Mouse (Mus musculus) hindbrain, embryonic 16.5 days (tissue): Measurements from ENCODE around the gene Tuba3b. TPM values are rescaled to one million over a fixed set of nuclear protein-coding genes. Genes with fewer than 3 reads are reported as not detected.
A peak's percentile ranks its signal among the peaks of the same experiment; 100 is the strongest.

Source experiments
- ATAC-seq: fragments of 200-750 bp; cut with Nextera tagmentation; 2 replicates; pipeline ENCODE4 v1.8.0; 2017; ENCODE audit warnings: moderate TSS enrichment, moderate library complexity
- H3K27ac ChIP-seq: fragments of 300-500 bp; sonication (generic); 2 replicates; pipeline ENCODE4 v1.5.1; 2014; ENCODE audit warnings: low read depth, mild to moderate bottlenecking, control low read depth, low read length, moderate library complexity
- H3K27me3 ChIP-seq: fragments of 300-500 bp; sonication (generic); replicated peaks from 2 replicates; pipeline ENCODE4 v1.6.1; 2014; ENCODE audit warnings: low read length; ENCODE audit not compliant: control insufficient read depth, insufficient read depth
- H3K36me3 ChIP-seq: fragments of 300-500 bp; sonication (generic); 2 replicates; pipeline ENCODE4 v1.6.1; 2014; ENCODE audit warnings: mild to moderate bottlenecking, low read length, moderate library complexity, mixed read lengths; ENCODE audit not compliant: control insufficient read depth, insufficient read depth
- H3K4me1 ChIP-seq: fragments of 300-500 bp; sonication (generic); 2 replicates; pipeline ENCODE4 v1.6.1; 2014; ENCODE audit warnings: low read depth, low read length; ENCODE audit not compliant: control insufficient read depth, insufficient read depth
- H3K4me2 ChIP-seq: fragments of 300-500 bp; sonication (generic); 2 replicates; pipeline ENCODE4 v1.6.1; 2014; ENCODE audit warnings: mild to moderate bottlenecking, low read length, control low read depth, moderate library complexity
- H3K4me3 ChIP-seq: fragments of 300-500 bp; sonication (generic); 2 replicates; pipeline ENCODE4 v1.5.1; 2014; ENCODE audit warnings: mild to moderate bottlenecking, low read length, control low read depth, moderate library complexity
- H3K9ac ChIP-seq: fragments of 300-500 bp; sonication (generic); 2 replicates; pipeline ENCODE4 v1.6.1; 2014; ENCODE audit warnings: low read depth, mild to moderate bottlenecking, control low read depth, low read length, moderate library complexity
- H3K9me3 ChIP-seq: fragments of 300-500 bp; sonication (generic); 2 replicates; pipeline ENCODE4 v1.6.1; 2014; ENCODE audit warnings: mild to moderate bottlenecking, low read length, moderate library complexity; ENCODE audit not compliant: control insufficient read depth
- WGBS: fragments of 180-500 bp; shearing (Covaris S2); extraction: QIAGEN DNeasy Blood & Tissue Kit; methylation state at CpG from one replicate; pipeline ENCODE4 v1.1.7; 2014; 5-methylcytosine and 5-hydroxymethylcytosine counted together
- polyA plus RNA-seq: library from polyadenylated mRNA; unstranded; fragments of >200 nt; fragmentation: Nextera tagmentation; extraction: Ambion mirVana; gene quantifications from 2 replicates; pipeline ENCODE4 v1.2.1, GENCODE M21; 2015

The Tuba3b gene
- polyA plus RNA-seq, 1 experiment from 2014 or later = not detected

- H3K27me3 ChIP-seq = no peaks in the 10 kb centered on the region
- no peaks in the 10 kb centered on the region; the same call in 1 of the 2 replicates for H3K4me1 ChIP-seq
- H3K4me3 ChIP-seq = no peak overlapping the region
- no peaks in the 10 kb centered on the region for H3K9me3 ChIP-seq
- no peak overlapping the region for H3K9ac ChIP-seq
- ATAC-seq = peak; percentile 84
- no peak overlapping the region for H3K4me2 ChIP-seq
- WGBS = 29% methylated on average over 10 of the region's 10 CpGs
- no peaks in the 10 kb centered on the region for H3K36me3 ChIP-seq
- H3K27ac ChIP-seq = no peak overlapping the region
Measured at GRCm38 (mm10) chr6:145669596-145670071, 54.1 kb downstream of the Tuba3b start.

Other genes with a start within 250 kb of the Tuba3b start
- 1.8 and 2.3 TPM in 2 replicates for gene Lmntd1, start 1.4 kb upstream of the Tuba3b start, polyA plus RNA-seq
- 4.3 and 4.4 TPM in 2 replicates for gene Rassf8, start 131.0 kb downstream of the Tuba3b start, polyA plus RNA-seq
- gene Bhlhe41, start 249.8 kb downstream of the Tuba3b start, polyA plus RNA-seq = 7.8 and 8.1 TPM in 2 replicates